ENCODE assay signal across 20 mouse cellular contexts in genomic region chr1:159629119-159629518, GRCm38 (mm10).
A peak's percentile ranks its signal among the peaks of the same experiment; 100 is the strongest.
DNase-seq lines count a peak whose midpoint lies in the region; TF ChIP-seq lines count a peak whose summit lies in the region.
"Had no signal": no experiment of that assay in that cellular context is flagged by ENCODE, and none has a peak within 500 bp of the region (broad histone marks: within the 10 kb centered on the region; RNA-seq: fewer than 3 reads in every experiment).

No protein-coding gene starts in this region.

- WGBS in heart, embryonic 10.5 days = 76% methylated on average over 3 of the region's 3 CpGs

- no peaks in the 10 kb centered on the region for H3K27me3 ChIP-seq in heart, embryonic 10.5 days (ENCODE audit: insufficient read depth, poor library complexity, severe bottlenecking)
- H3K27me3 ChIP-seq: embryonic facial prominence, embryonic 12.5 days; forebrain, embryonic 13.5 days; forebrain, embryonic 15.5 days had no signal

- no peak overlapping the region for H3K4me3 ChIP-seq in heart, embryonic 10.5 days
- no peak overlapping the region for H3K4me3 ChIP-seq in layer of hippocampus, adult 2 months
- H3K4me3 ChIP-seq: embryonic facial prominence, embryonic 10.5 days; embryonic facial prominence, embryonic 12.5 days; forebrain, embryonic 13.5 days; forebrain, embryonic 15.5 days had no signal

- H3K4me1 ChIP-seq in heart, embryonic 10.5 days = no peaks in the 10 kb centered on the region
- H3K4me1 ChIP-seq: embryonic facial prominence, embryonic 12.5 days; forebrain, embryonic 13.5 days; forebrain, embryonic 15.5 days had no signal

- DNase-seq in heart, adult 11 months = peak; percentile 42
- no peak for DNase-seq in heart, embryonic 10.5 days (ENCODE audit: low spot score)
- DNase-seq in layer of hippocampus, adult 2 months (ENCODE audit: low spot score in 2 of 2) = peak; percentile 37 to 42
- no peak for DNase-seq in layer of hippocampus, postnatal 10 days (ENCODE audit: low spot score in 2 of 2)
- peak; percentile 51 for DNase-seq in layer of hippocampus, adult 9-11 months
- DNase-seq in layer of hippocampus, postnatal 14 days (ENCODE audit: low spot score in 2 of 2) = no peak
- DNase-seq in 416B (ENCODE audit: low read depth) = peak; percentile 8
- DNase-seq in liver = no peak
- DNase-seq: adrenal gland, adult 2 months; adrenal gland, postnatal 10 days; adrenal gland, postnatal 25 days; cerebellum, adult 11-12 months; cerebellum, adult 2 months; cerebellum, adult 9-10 months; cerebellum, postnatal 10 days; cerebellum, postnatal 25 days had no signal

- no peak overlapping the region for H3K27ac ChIP-seq in heart, embryonic 10.5 days
- no peak overlapping the region for H3K27ac ChIP-seq in layer of hippocampus, adult 2 months
- H3K27ac ChIP-seq: embryonic facial prominence, embryonic 10.5 days; embryonic facial prominence, embryonic 12.5 days; forebrain, embryonic 13.5 days; forebrain, embryonic 15.5 days had no signal

- H3K36me3 ChIP-seq in heart, embryonic 10.5 days = no peaks in the 10 kb centered on the region
- H3K36me3 ChIP-seq: embryonic facial prominence, embryonic 10.5 days; embryonic facial prominence, embryonic 12.5 days; forebrain, embryonic 15.5 days had no signal

- H3K9me3 ChIP-seq in heart, embryonic 10.5 days = no peaks in the 10 kb centered on the region
- H3K9me3 ChIP-seq: embryonic facial prominence, embryonic 10.5 days; embryonic facial prominence, embryonic 12.5 days; forebrain, embryonic 13.5 days; forebrain, embryonic 15.5 days had no signal

- TF ChIP-seq CTCF in layer of hippocampus, adult 2 months (conservative IDR thresholded peaks at IDR 0.05) = no peak

Comparison
In these comparisons a context has a peak if more than half of its experiments do, and no peak if none do; other contexts are left out.
1. DNase-seq: peak in heart, adult 11 months (single experiment), layer of hippocampus, adult 2 months (2 of 2), layer of hippocampus, adult 9-11 months (single experiment) and 416B (single experiment); none in heart, embryonic 10.5 days (single experiment), layer of hippocampus, postnatal 10 days (0 of 2), layer of hippocampus, postnatal 14 days (0 of 2) and liver (single experiment).